Mouse (Mus musculus): ENCODE measurements around the gene Macc1.

DNA sequence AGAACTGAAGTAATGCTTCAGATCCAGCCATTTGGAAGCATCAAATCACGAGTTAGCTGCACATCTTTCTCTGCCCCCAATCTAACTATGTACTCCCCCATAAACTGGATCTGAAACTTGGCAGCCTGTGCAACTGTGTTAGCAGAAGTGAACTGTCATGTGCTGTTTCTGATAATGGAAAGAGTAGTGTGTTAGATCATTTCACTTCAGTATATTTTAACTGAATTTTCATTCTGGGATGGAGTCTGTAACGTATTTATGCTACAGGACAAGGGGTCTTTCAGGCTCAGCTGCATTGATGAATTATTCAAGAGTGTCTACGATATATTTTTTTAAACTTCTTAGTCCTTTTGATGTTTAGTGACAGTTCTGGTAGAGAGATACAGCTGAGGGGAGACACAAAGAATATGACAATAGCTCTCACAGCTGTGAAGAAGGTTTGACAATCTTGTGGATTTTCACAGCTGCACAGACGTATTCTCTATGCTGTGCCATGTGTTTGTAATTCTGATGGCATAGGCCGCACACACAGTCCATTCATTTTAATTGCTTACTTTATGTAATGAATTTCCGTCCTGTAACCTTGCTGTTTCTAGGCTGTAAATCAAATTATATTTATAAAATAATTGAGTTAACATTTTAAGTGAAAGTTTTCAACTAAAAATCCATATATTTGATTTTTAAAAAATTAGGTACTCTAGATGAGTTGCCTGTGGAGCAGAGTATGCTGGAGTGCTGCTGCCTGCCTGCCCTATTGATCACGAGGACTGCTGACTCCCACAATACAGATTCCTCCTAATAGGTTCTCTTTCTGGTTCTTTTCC, 43.6 kb downstream of the Macc1 start:
- no peak for TF ChIP-seq POLR2A (IDR thresholded peaks at IDR 0.05; ENCODE audit: low read depth, low read length)
- no peak for TF ChIP-seq CTCF (IDR thresholded peaks at IDR 0.05; ENCODE audit: borderline replicate concordance, insufficient read depth, low read length)
